Mouse (Mus musculus): ENCODE measurements around the gene Psmd11. TPM values are rescaled to one million over a fixed set of nuclear protein-coding genes. Genes with fewer than 3 reads are reported as not detected.

Psmd11 gene
- polyA plus RNA-seq, 1 experiment from 2014 or later = 214 TPM

- 53% methylated on average over 5 of the region's 5 CpGs for WGBS
- Histone ChIP-seq H3K36me3 (no peaks in the 10 kb centered on the region), H3K4me1 (replicated peaks) (peaks cover 27% of the 10 kb centered on the region), H3K9me3 (replicated peaks) (no peaks in the 10 kb centered on the region), H3K4me3 (peak overlapping the region; percentile 1; the same call in 1 of the 2 replicates), H3K9ac (0 out of 2 replicates have a peak overlapping the region, but pooled peaks have one; percentile 19), H3K27me3 (replicated peaks) (no peaks in the 10 kb centered on the region), H3K4me2 (peak overlapping the region; percentile 59), H3K27ac (ENCODE audit: poor library complexity, severe bottlenecking) (peak overlapping the region; percentile 83)
- ATAC-seq (ENCODE audit: insufficient number of reproducible peaks, low FRiP score) = no peak
These were observed 80.7 kb downstream of the Psmd11 start for GRCm38 (mm10) chr11:80509176-80509506.

- Histone ChIP-seq H3K4me2 (no peak overlapping the region), H3K9me3 (replicated peaks) (no peaks in the 10 kb centered on the region), H3K9ac (no peak overlapping the region), H3K27me3 (replicated peaks) (no peaks in the 10 kb centered on the region), H3K27ac (ENCODE audit: poor library complexity, severe bottlenecking) (no peak overlapping the region), H3K4me1 (replicated peaks) (peaks cover 21% of the 10 kb centered on the region), H3K4me3 (no peak overlapping the region), H3K36me3 (no peaks in the 10 kb centered on the region)
- 79% methylated on average over 10 of the region's 10 CpGs for WGBS
- no peak for ATAC-seq (ENCODE audit: insufficient number of reproducible peaks, low FRiP score)
These were observed 81.7 kb downstream of the Psmd11 start for GRCm38 (mm10) chr11:80510124-80510523.

GRCm38 (mm10) chr11:80512313-80513056, 84.1 kb downstream of the Psmd11 start:
- no peak overlapping the region for H3K9ac ChIP-seq
- H3K36me3 ChIP-seq = no peaks in the 10 kb centered on the region
- ATAC-seq (ENCODE audit: insufficient number of reproducible peaks, low FRiP score) = no peak
- H3K4me1 ChIP-seq (replicated peaks) = peaks cover 15% of the 10 kb centered on the region
- no peaks in the 10 kb centered on the region for H3K9me3 ChIP-seq (replicated peaks)
- H3K4me3 ChIP-seq = no peak overlapping the region
- H3K4me2 ChIP-seq = no peak overlapping the region
- no peaks in the 10 kb centered on the region for H3K27me3 ChIP-seq (replicated peaks)
- WGBS = 85% methylated on average over 19 of the region's 19 CpGs
- no peak overlapping the region for H3K27ac ChIP-seq (ENCODE audit: poor library complexity, severe bottlenecking)

- H3K9me3 ChIP-seq (replicated peaks) = no peaks in the 10 kb centered on the region
- H3K9ac ChIP-seq = no peak overlapping the region
- no peaks in the 10 kb centered on the region for H3K27me3 ChIP-seq (replicated peaks)
- H3K4me1 ChIP-seq (replicated peaks) = peaks cover 16% of the 10 kb centered on the region
- H3K36me3 ChIP-seq = no peaks in the 10 kb centered on the region
- 66% methylated on average over 7 of the region's 7 CpGs for WGBS
- H3K4me3 ChIP-seq = no peak overlapping the region
- H3K4me2 ChIP-seq = no peak overlapping the region
- no peak overlapping the region for H3K27ac ChIP-seq (ENCODE audit: poor library complexity, severe bottlenecking)
- ATAC-seq (ENCODE audit: insufficient number of reproducible peaks, low FRiP score) = no peak
These were observed 85.4 kb downstream of the Psmd11 start for GRCm38 (mm10) chr11:80513796-80514195.

- 64% methylated on average over 1 of the region's 1 CpGs for WGBS
These were observed 86.9 kb downstream of the Psmd11 start for GRCm38 (mm10) chr11:80515346-80515745.

GRCm38 (mm10) chr11:80515895-80516294, 87.5 kb downstream of the Psmd11 start:
- WGBS = 79% methylated on average over 8 of the region's 8 CpGs
- Histone ChIP-seq H3K9ac (no peak overlapping the region), H3K9me3 (replicated peaks) (no peaks in the 10 kb centered on the region), H3K4me3 (no peak overlapping the region), H3K4me2 (no peak overlapping the region), H3K4me1 (replicated peaks) (peaks cover 20% of the 10 kb centered on the region), H3K27ac (ENCODE audit: poor library complexity, severe bottlenecking) (no peak overlapping the region), H3K36me3 (no peaks in the 10 kb centered on the region), H3K27me3 (replicated peaks) (no peaks in the 10 kb centered on the region)
- ATAC-seq (ENCODE audit: insufficient number of reproducible peaks, low FRiP score) = no peak

More at GRCm38 (mm10) chr11:80515346-80515745, 86.9 kb downstream of the Psmd11 start:
- no peak overlapping the region for H3K4me2 ChIP-seq
- no peak overlapping the region for H3K4me3 ChIP-seq
- no peak for ATAC-seq (ENCODE audit: insufficient number of reproducible peaks, low FRiP score)
- no peaks in the 10 kb centered on the region for H3K27me3 ChIP-seq (replicated peaks)
- H3K9me3 ChIP-seq (replicated peaks) = no peaks in the 10 kb centered on the region
- peaks cover 20% of the 10 kb centered on the region for H3K4me1 ChIP-seq (replicated peaks)
- H3K9ac ChIP-seq = no peak overlapping the region
- no peak overlapping the region for H3K27ac ChIP-seq (ENCODE audit: poor library complexity, severe bottlenecking)
- no peaks in the 10 kb centered on the region for H3K36me3 ChIP-seq

GRCm38 (mm10) chr11:80518421-80519367, 90.3 kb downstream of the Psmd11 start:
- Histone ChIP-seq H3K9ac (no peak overlapping the region), H3K27ac (ENCODE audit: poor library complexity, severe bottlenecking) (no peak overlapping the region), H3K4me1 (replicated peaks) (peaks cover 30% of the 10 kb centered on the region), H3K9me3 (replicated peaks) (no peaks in the 10 kb centered on the region), H3K36me3 (no peaks in the 10 kb centered on the region), H3K4me3 (no peak overlapping the region), H3K27me3 (replicated peaks) (no peaks in the 10 kb centered on the region), H3K4me2 (no peak overlapping the region)
- ATAC-seq (ENCODE audit: insufficient number of reproducible peaks, low FRiP score) = no peak
- 47% methylated on average over 9 of the region's 9 CpGs for WGBS

- Histone ChIP-seq H3K4me1 (replicated peaks) (peaks cover 25% of the 10 kb centered on the region), H3K9me3 (replicated peaks) (no peaks in the 10 kb centered on the region), H3K4me2 (no peak overlapping the region), H3K36me3 (no peaks in the 10 kb centered on the region), H3K27me3 (replicated peaks) (no peaks in the 10 kb centered on the region), H3K4me3 (no peak overlapping the region), H3K27ac (ENCODE audit: poor library complexity, severe bottlenecking) (no peak overlapping the region), H3K9ac (no peak overlapping the region)
- 60% methylated on average over 2 of the region's 2 CpGs for WGBS
- ATAC-seq (ENCODE audit: insufficient number of reproducible peaks, low FRiP score) = no peak
These were observed 92.7 kb downstream of the Psmd11 start for GRCm38 (mm10) chr11:80521148-80521547.

Other genes with a start within 250 kb of the Psmd11 start
- 9.4 and 10.5 TPM in 2 replicates for gene Rnf135, start 244.8 kb upstream of the Psmd11 start, polyA plus RNA-seq (2016; fragmentation: Nextera tagmentation; extraction: Ambion mirVana)
- gene Rhot1, start 219.6 kb upstream of the Psmd11 start, polyA plus RNA-seq (2016; fragmentation: Nextera tagmentation; extraction: Ambion mirVana) = 64.3 and 68.0 TPM in 2 replicates
- 0.42 and 0.59 TPM in 2 replicates for gene Rhbdl3, start 127.7 kb upstream of the Psmd11 start, polyA plus RNA-seq (2016; fragmentation: Nextera tagmentation; extraction: Ambion mirVana)
- 17.0 and 17.3 TPM in 2 replicates for gene 5730455P16Rik, start 50.6 kb upstream of the Psmd11 start, polyA plus RNA-seq (2016; fragmentation: Nextera tagmentation; extraction: Ambion mirVana)
- gene Zfp207, start 45.3 kb upstream of the Psmd11 start, polyA plus RNA-seq (2016; fragmentation: Nextera tagmentation; extraction: Ambion mirVana) = 168 and 169 TPM in 2 replicates
- 0.50 and 0.56 TPM in 2 replicates for gene Cdk5r1, start 48.4 kb downstream of the Psmd11 start, polyA plus RNA-seq (2016; fragmentation: Nextera tagmentation; extraction: Ambion mirVana)

All from heart, embryonic 12.5 days (tissue).